Mouse (Mus musculus): ENCODE results near the gene Fgfr2. TPM values are rescaled to one million over a fixed set of nuclear protein-coding genes. Genes with fewer than 3 reads are reported as not detected.

Gene Fgfr2
- polyA plus RNA-seq, 1 experiment from 2014 or later = 81.1 TPM

DNA sequence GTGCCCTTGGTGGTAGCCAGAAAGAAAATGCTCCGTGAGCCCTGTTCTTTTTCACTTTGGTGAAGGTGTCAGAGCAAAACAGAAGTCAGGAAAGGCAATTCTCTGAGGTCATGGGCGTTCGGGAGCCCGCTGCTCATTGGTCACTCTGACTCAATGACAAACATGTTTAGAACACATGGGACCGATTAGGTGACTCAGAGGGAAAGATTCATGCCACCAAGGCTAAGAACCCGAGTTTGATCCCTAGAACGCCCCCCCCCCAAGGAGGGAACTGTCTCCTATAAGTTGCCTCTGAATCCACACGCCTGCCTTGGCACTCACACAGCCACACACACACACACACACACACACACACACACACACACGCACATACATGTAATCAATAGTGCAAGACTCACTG, 2329.5 kb downstream of the Fgfr2 start:
- ATAC-seq (ENCODE audit: low FRiP score) = no peak
- Histone ChIP-seq H3K4me3 (no peak overlapping the region), H3K36me3 (no peaks in the 10 kb centered on the region), H3K9ac (no peak overlapping the region), H3K27me3 (no peaks in the 10 kb centered on the region), H3K27ac (no peak overlapping the region), H3K4me1 (no peaks in the 10 kb centered on the region), H3K9me3 (replicated peaks) (no peaks in the 10 kb centered on the region), H3K4me2 (replicated peaks) (no peak overlapping the region)
- 83% methylated on average over 9 of the region's 9 CpGs for WGBS

DNA sequence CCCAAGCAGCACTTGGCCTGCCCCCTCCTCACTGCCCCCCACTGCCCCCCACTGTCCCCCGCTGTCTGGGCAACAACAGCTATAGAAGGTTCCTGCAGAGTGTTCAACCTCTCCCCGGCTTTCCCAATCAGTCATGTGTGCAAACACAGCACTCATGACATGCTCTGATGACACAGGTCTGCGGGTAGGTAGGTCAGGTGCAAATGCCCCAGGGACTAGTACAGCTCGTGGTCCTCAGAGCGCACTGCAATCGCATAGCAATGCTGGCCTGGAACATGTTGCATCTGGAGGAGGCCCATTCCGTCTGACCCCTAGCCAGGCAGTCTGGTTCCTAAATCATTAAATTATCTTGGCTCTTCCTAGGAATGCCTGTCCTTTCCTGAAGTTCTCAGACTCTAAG, 2333.7 kb downstream of the Fgfr2 start:
- H3K27me3 ChIP-seq = no peaks in the 10 kb centered on the region
- no peak overlapping the region for H3K4me2 ChIP-seq (replicated peaks)
- ATAC-seq (ENCODE audit: low FRiP score) = no peak
- no peaks in the 10 kb centered on the region for H3K36me3 ChIP-seq
- no peaks in the 10 kb centered on the region for H3K9me3 ChIP-seq (replicated peaks)
- H3K27ac ChIP-seq = no peak overlapping the region
- no peaks in the 10 kb centered on the region for H3K4me1 ChIP-seq
- no peak overlapping the region for H3K4me3 ChIP-seq
- 79% methylated on average over 7 of the region's 7 CpGs for WGBS
- no peak overlapping the region for H3K9ac ChIP-seq

DNA sequence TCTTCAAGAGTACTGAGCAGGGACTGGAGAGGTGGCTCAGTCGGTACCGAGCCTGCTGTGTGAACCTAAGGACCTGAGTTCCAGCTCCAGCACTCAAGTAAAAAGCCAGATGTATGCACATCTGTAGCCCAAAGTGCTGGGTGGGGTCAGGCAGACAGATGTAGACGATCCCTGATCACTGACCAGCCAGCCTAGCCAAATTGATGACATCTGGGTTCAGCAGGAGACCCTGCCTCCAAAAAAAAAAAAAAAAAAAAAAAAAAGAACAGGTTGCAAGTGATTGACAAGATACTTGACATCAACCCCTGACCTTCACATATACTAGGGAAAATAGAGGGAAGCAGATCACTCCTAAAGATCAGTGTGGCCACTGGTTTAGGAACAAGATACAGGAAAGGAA, 2334.2 kb downstream of the Fgfr2 start:
- H3K27ac ChIP-seq = no peak overlapping the region
- no peaks in the 10 kb centered on the region for H3K27me3 ChIP-seq
- no peaks in the 10 kb centered on the region for H3K4me1 ChIP-seq
- H3K9ac ChIP-seq = no peak overlapping the region
- no peak for ATAC-seq (ENCODE audit: low FRiP score)
- H3K4me3 ChIP-seq = no peak overlapping the region
- H3K4me2 ChIP-seq (replicated peaks) = no peak overlapping the region
- 73% methylated on average over 3 of the region's 3 CpGs for WGBS
- H3K36me3 ChIP-seq = no peaks in the 10 kb centered on the region
- H3K9me3 ChIP-seq (replicated peaks) = no peaks in the 10 kb centered on the region

DNA sequence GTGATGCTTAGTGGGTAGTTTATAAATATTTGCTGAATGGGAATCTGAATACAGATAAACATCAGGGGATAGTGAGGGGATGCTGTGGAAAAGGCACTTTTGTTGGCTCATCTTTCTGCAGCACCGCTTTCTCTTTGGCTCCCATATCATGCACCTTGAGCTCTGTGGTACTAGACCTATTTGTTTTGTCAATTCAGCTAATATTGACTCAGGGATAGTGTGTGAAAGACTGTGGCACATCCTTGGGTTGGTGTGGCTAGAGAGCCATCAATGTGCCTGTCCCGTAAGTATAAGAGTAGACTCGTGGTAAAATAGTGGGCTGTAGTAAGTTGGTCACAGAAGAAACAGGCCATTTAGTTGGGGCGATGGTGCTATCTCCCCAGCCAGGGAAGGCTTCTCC, 2335.6 kb downstream of the Fgfr2 start:
- ATAC-seq (ENCODE audit: low FRiP score) = no peak
- H3K4me2 ChIP-seq (replicated peaks) = no peak overlapping the region
- no peak overlapping the region for H3K9ac ChIP-seq
- H3K4me3 ChIP-seq = no peak overlapping the region
- H3K4me1 ChIP-seq = no peaks in the 10 kb centered on the region
- no peaks in the 10 kb centered on the region for H3K9me3 ChIP-seq (replicated peaks)
- WGBS = 94% methylated on average over 4 of the region's 4 CpGs
- no peaks in the 10 kb centered on the region for H3K36me3 ChIP-seq
- H3K27me3 ChIP-seq = no peaks in the 10 kb centered on the region
- H3K27ac ChIP-seq = no peak overlapping the region

DNA sequence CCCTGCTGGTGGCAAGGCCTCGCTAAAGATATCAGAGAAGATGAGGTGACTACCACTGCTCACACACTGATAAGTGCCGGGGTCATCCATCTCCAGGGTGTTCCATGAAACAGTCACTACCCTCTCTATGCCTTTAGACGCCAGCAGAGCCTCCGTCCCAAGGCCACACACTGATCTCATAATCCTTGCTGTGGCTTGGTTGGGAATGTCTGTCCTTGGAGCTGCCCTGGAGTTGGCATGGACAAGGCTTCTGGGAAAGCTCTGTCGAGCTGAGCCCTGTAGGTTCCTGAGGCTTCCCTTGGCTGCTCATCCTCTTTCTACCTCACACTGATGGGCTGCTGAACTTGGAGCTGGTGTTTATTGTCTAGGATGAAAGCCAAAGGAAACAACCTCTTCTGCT, 2336.4 kb downstream of the Fgfr2 start:
- H3K4me1 ChIP-seq = no peaks in the 10 kb centered on the region
- no peak overlapping the region for H3K4me2 ChIP-seq (replicated peaks)
- H3K27me3 ChIP-seq = no peaks in the 10 kb centered on the region
- H3K36me3 ChIP-seq = no peaks in the 10 kb centered on the region
- H3K4me3 ChIP-seq = no peak overlapping the region
- H3K9ac ChIP-seq = no peak overlapping the region
- no peak for ATAC-seq (ENCODE audit: low FRiP score)
- no peaks in the 10 kb centered on the region for H3K9me3 ChIP-seq (replicated peaks)
- 87% methylated on average over 5 of the region's 5 CpGs for WGBS
- no peak overlapping the region for H3K27ac ChIP-seq

DNA sequence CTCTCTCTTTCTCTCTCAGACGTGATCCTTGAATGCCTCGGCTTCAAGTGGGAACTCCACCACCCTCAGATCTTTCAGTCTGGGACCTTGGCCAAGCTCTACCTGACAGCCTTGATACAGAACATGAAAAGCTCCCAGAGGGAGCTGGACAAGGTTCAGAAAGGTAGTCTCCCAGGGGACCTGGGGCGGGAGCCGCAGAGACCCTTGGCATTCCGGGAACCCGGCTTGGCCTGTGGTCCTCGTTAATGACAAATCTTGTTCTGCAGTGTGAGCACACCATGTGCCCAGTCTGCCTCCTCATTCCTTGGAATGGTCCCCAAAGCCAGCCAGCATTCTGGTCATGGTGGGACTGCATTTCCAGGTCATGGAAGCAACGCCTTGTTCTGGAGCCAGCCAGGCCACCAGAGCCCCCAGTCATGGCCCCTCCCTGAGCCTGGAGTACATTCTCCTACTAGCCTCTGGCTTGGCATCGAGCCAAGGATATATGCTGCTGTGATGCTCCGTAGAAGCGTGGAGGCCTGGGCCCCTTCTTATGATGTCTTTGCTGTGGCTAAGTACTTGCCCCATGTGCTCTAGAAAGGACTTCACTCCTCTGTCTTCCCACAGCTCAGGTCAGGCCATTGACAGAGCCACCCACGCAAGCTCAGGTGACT, 2337.1 kb downstream of the Fgfr2 start:
- Histone ChIP-seq H3K4me3 (no peak overlapping the region), H3K27ac (no peak overlapping the region), H3K4me2 (replicated peaks) (no peak overlapping the region), H3K9ac (no peak overlapping the region), H3K9me3 (replicated peaks) (no peaks in the 10 kb centered on the region), H3K4me1 (no peaks in the 10 kb centered on the region), H3K36me3 (no peaks in the 10 kb centered on the region), H3K27me3 (no peaks in the 10 kb centered on the region)
- 86% methylated on average over 12 of the region's 12 CpGs for WGBS
- no peak for ATAC-seq (ENCODE audit: low FRiP score)

DNA sequence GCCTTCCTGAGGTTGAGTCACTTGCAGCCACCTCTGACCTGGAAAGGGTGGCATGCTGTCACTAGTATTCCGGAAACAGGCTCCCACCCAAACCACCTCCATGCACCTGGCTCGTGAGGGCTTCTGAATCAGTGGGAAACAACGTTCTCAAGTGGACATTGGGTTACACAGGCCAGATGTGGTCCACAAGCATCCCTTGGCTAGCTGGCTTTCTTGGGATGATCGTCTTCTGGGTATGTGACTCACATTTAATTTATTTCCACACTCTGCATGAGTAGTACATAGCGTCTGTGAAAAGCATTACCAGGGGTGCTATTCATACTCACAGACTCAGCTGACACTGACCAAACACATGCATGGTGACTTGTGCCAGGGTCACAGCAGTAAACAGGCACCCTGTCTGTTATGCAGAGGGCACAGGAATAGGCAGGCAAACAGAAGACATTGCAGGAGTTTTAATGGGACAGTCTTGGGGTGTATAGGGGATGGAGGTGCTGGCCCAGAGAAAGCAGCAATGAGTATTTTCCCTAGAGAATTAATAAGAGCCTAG, 2340.6 kb downstream of the Fgfr2 start:
- no peak overlapping the region for H3K4me3 ChIP-seq
- no peak overlapping the region for H3K27ac ChIP-seq
- H3K4me2 ChIP-seq (replicated peaks) = no peak overlapping the region
- no peaks in the 10 kb centered on the region for H3K9me3 ChIP-seq (replicated peaks)
- no peak for ATAC-seq (ENCODE audit: low FRiP score)
- WGBS = 84% methylated on average over 5 of the region's 5 CpGs
- H3K27me3 ChIP-seq = no peaks in the 10 kb centered on the region
- H3K9ac ChIP-seq = no peak overlapping the region
- H3K36me3 ChIP-seq = no peaks in the 10 kb centered on the region
- H3K4me1 ChIP-seq = no peaks in the 10 kb centered on the region

DNA sequence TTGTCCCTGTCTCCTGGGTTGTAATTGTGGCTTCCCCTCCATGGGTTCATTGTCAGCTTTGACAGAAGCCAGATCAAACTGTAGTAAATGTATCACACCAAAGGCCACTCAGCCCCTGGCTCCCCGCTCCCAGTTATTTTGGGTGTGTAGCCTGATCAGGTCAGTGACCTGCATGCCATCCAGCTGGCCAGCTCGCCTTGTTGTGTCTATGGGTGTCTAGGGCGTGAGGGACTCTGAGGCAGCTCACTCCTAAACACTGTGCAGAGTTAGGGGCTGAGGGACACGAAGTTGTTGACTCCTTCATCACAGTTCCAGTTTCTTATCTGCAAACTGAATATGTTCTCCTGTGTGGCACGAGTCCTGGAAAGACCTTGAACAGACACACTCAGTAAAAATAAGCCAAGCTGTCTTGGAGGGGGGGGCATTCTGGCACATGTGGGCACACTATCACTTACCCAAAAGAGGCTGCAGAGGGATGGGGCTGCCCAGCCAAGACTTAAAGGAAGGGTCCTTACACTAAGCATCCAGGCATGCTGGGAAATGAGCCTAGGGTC, 2342.2 kb downstream of the Fgfr2 start:
- Histone ChIP-seq H3K9ac (no peak overlapping the region), H3K4me3 (no peak overlapping the region), H3K36me3 (no peaks in the 10 kb centered on the region), H3K4me2 (replicated peaks) (no peak overlapping the region), H3K9me3 (replicated peaks) (no peaks in the 10 kb centered on the region), H3K27me3 (no peaks in the 10 kb centered on the region), H3K4me1 (no peaks in the 10 kb centered on the region), H3K27ac (no peak overlapping the region)
- no peak for ATAC-seq (ENCODE audit: low FRiP score)
- WGBS = 73% methylated on average over 5 of the region's 5 CpGs

DNA sequence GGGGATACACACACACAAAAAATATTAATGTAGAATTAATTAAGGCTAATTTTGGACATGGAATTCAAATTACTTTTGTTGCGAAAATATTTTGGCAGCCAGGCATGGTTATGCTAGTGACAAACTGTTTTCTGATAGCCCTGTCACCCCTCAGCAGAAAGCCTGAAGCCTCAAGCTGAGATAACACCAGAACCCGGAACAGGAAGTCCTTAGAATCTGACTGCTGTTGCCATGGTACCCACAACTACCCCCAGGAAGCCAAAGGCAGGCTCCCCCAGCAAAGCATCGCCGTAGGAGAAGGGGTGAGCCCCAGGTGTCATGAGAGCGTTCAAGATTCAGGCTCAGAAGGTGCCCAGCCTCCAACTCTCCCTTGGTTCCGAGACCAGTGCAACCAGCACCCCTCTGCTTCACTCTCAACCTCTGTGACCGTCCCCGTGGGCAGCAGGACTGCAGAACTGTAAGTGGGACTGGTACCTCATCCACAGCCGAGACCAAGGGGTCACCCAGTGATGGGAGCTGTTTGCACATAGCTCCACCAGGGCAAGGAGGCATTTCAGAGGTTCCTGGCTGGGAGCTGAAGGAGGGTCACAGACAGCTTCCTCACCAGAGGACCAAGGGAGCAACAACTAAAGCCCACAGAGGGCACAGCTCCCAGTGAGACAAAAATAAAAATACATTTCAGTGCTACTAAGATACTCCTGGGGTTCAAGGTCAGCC, 2349.1 kb downstream of the Fgfr2 start, which contains the start of gene Btbd16:
Gene Btbd16 (plus strand): TSS at position 156 of the 717 bp plus-strand sequence.
- Histone ChIP-seq H3K27ac (no peak within 1 kb of the TSS), H3K9ac (no peak within 1 kb of the TSS), H3K4me1 (peaks cover 2% of the 10 kb centered on the region; the same call in 1 of the 2 replicates), H3K36me3 (no peaks in the 10 kb centered on the region), H3K4me3 (no peak within 1 kb of the TSS), H3K9me3 (replicated peaks) (no peaks in the 10 kb centered on the region), H3K27me3 (no peaks in the 10 kb centered on the region), H3K4me2 (replicated peaks) (no peak within 1 kb of the TSS)
- no peak for ATAC-seq (ENCODE audit: low FRiP score)
- 55% methylated on average over 9 of the region's 9 CpGs for WGBS

DNA sequence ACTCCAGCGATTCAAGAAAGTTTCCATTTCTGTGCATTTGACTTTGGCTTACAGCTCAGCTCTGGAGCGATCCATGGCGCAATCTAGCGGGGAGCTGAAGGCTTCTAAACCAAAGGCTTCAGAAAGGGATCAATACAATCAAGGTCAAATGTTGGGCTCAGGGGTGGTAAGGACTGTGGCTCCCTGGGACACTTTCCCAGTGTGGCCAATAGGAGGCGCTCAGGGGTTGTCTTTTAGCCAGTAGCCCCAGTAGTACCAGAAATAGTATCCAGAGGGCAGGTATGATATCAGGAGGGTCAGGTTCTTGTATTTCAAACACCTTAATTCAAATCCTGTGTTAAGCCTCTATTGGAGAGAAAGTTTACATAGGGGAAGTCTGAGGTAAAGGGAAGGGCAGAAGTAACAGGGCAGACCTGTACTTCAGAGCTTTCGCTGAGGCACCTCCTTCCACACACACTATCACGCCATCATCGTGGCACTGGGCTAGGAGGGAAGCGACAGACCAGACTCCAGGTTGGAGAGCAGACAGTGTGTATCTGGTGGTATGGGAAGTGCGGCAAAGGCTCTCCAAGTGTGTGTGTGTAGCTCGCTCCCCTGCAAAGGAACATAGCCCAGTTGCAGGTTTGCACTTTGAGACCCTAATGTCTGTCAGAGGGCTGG, 2349.8 kb downstream of the Fgfr2 start:
- Histone ChIP-seq H3K4me2 (replicated peaks) (no peak overlapping the region), H3K36me3 (no peaks in the 10 kb centered on the region), H3K9me3 (replicated peaks) (no peaks in the 10 kb centered on the region), H3K27ac (no peak overlapping the region), H3K9ac (no peak overlapping the region), H3K27me3 (no peaks in the 10 kb centered on the region), H3K4me1 (peaks cover 2% of the 10 kb centered on the region; the same call in 1 of the 2 replicates), H3K4me3 (no peak overlapping the region)
- ATAC-seq (ENCODE audit: low FRiP score) = no peak
- WGBS = 72% methylated on average over 11 of the region's 11 CpGs

DNA sequence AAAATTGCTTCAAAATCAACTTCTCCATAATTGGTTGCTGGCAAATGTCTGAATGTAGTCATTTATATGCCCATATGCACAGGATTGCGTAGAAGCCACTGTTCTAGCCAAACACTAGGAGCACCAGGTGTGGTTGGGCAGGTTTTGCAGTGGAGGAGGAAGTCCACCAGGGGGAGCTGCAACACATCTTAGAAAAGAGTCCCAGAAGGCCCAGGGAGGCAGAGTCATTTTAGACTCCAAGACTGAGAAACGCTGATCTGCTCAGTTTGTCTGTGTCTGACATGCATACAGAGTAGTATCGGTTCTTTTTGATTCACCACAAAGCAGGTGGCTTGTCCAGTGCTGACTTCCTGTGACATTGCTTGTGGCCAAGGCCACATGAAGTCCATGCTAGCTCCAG, 2352.4 kb downstream of the Fgfr2 start:
- no peak overlapping the region for H3K4me3 ChIP-seq
- 35% methylated on average over 3 of the region's 3 CpGs for WGBS
- ATAC-seq (ENCODE audit: low FRiP score) = no peak

DNA sequence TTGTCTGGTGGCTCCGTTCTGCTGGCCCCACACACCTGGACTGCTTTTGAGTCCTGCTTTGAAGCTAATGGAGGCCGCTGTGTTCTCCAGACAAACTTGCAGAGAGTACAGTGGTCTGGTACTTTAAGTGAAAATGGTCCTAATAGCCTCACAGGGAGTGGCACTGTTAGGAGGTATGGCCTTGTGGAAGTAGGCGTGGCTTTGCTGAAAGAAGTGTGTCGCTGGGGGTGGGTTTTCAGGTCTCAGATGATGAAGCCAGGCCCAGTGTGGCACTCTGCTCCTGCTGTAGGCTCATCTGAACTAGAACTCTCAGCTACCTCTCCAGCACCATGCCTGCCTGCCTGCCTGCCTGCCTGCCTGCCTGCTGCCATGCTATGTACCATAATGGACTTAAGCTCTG, 2355.0 kb downstream of the Fgfr2 start:
- ATAC-seq (ENCODE audit: low FRiP score) = no peak
- Histone ChIP-seq H3K27me3 (no peaks in the 10 kb centered on the region), H3K9ac (no peak overlapping the region)

More for the DNA sequence above, 2352.4 kb downstream of the Fgfr2 start:
- Histone ChIP-seq H3K9me3 (replicated peaks) (no peaks in the 10 kb centered on the region), H3K27ac (no peak overlapping the region), H3K4me1 (peaks cover 2% of the 10 kb centered on the region; the same call in 1 of the 2 replicates), H3K36me3 (0 out of 2 replicates have a peak, but pooled peaks cover 8% of the 10 kb centered on the region), H3K4me2 (replicated peaks) (no peak overlapping the region), H3K27me3 (no peaks in the 10 kb centered on the region), H3K9ac (no peak overlapping the region)

More for the DNA sequence above, 2355.0 kb downstream of the Fgfr2 start:
- Histone ChIP-seq H3K27ac (no peak overlapping the region), H3K36me3 (peaks cover 23% of the 10 kb centered on the region), H3K4me2 (replicated peaks) (no peak overlapping the region), H3K4me3 (no peak overlapping the region), H3K9me3 (replicated peaks) (no peaks in the 10 kb centered on the region), H3K4me1 (no peaks in the 10 kb centered on the region)
- WGBS = 85% methylated on average over 4 of the region's 4 CpGs

Data from hindbrain, embryonic 12.5 days (tissue).